Mouse (Mus musculus): ENCODE measurements at regions not wholly inside any gene's neighbourhood (a gene's known extent, or its start where the extent isn't known, plus 50 kb on each side); places are given as distances from the start of the nearest gene placed in this dataset.

- Histone ChIP-seq H3K36me3 (ENCODE audit: control insufficient read depth, insufficient read depth, low read length) (no peaks in the 10 kb centered on the region), H3K27ac (ENCODE audit: insufficient read depth, low read length) (no peak overlapping the region), H3K4me3 (ENCODE audit: extremely low read depth, insufficient read depth, insufficient read length) (no peak overlapping the region), H3K27me3 (ENCODE audit: control insufficient read depth, insufficient read depth, low read length) (no peaks in the 10 kb centered on the region), H3K4me1 (ENCODE audit: control insufficient read depth, insufficient read depth, insufficient read length) (no peaks in the 10 kb centered on the region)
- whole genome bisulfite sequencing: 82% methylated on average over 1 of the region's 1 CpGs
- TF ChIP-seq CTCF (IDR thresholded peaks at IDR 0.05; ENCODE audit: extremely low read depth, insufficient read depth, insufficient read length, insufficient replicate concordance) (no peak), POLR2A (IDR thresholded peaks at IDR 0.05; ENCODE audit: low read depth, low read length) (no peak)
- DNase-seq (ENCODE audit: low read depth in 1 of 2, low spot score in 2 of 2): no peak
Measured at GRCm38 (mm10) chr1:90461699-90462098, 141.1 kb upstream of the Cops8 start.

GRCm38 (mm10) chr1:90463302-90463701 lies 139.5 kb upstream of the Cops8 start:
- Histone ChIP-seq H3K27me3 (ENCODE audit: control insufficient read depth, insufficient read depth, low read length) (no peaks in the 10 kb centered on the region), H3K36me3 (ENCODE audit: control insufficient read depth, insufficient read depth, low read length) (no peaks in the 10 kb centered on the region), H3K4me3 (ENCODE audit: extremely low read depth, insufficient read depth, insufficient read length) (no peak overlapping the region), H3K27ac (ENCODE audit: insufficient read depth, low read length) (no peak overlapping the region), H3K4me1 (ENCODE audit: control insufficient read depth, insufficient read depth, insufficient read length) (no peaks in the 10 kb centered on the region)
- no peak for TF ChIP-seq POLR2A (IDR thresholded peaks at IDR 0.05; ENCODE audit: low read depth, low read length)
- no peak for TF ChIP-seq CTCF (IDR thresholded peaks at IDR 0.05; ENCODE audit: extremely low read depth, insufficient read depth, insufficient read length, insufficient replicate concordance)
- no peak for DNase-seq (ENCODE audit: low read depth in 1 of 2, low spot score in 2 of 2)
- 46% methylated on average over 6 of the region's 6 CpGs for WGBS

- Histone ChIP-seq H3K27me3 (ENCODE audit: control insufficient read depth, insufficient read depth, low read length) (no peaks in the 10 kb centered on the region), H3K4me3 (ENCODE audit: extremely low read depth, insufficient read depth, insufficient read length) (no peak overlapping the region), H3K36me3 (ENCODE audit: control insufficient read depth, insufficient read depth, low read length) (no peaks in the 10 kb centered on the region), H3K27ac (ENCODE audit: insufficient read depth, low read length) (no peak overlapping the region), H3K4me1 (ENCODE audit: control insufficient read depth, insufficient read depth, insufficient read length) (no peaks in the 10 kb centered on the region)
- DNase-seq (ENCODE audit: low read depth in 1 of 2, low spot score in 2 of 2): no peak
- TF ChIP-seq POLR2A (IDR thresholded peaks at IDR 0.05; ENCODE audit: low read depth, low read length) (no peak), CTCF (IDR thresholded peaks at IDR 0.05; ENCODE audit: extremely low read depth, insufficient read depth, insufficient read length, insufficient replicate concordance) (no peak)
- WGBS: 68% methylated on average over 9 of the region's 9 CpGs
Measured at GRCm38 (mm10) chr1:90467646-90468045, 135.1 kb upstream of the Cops8 start.

- H3K4me3 ChIP-seq (ENCODE audit: extremely low read depth, insufficient read depth, insufficient read length): no peak overlapping the region
- no peak overlapping the region for H3K27ac ChIP-seq (ENCODE audit: insufficient read depth, low read length)
- no peak for DNase-seq (ENCODE audit: low read depth in 1 of 2, low spot score in 2 of 2)
- WGBS: 86% methylated on average over 10 of the region's 10 CpGs
- no peaks in the 10 kb centered on the region for H3K27me3 ChIP-seq (ENCODE audit: control insufficient read depth, insufficient read depth, low read length)
- no peaks in the 10 kb centered on the region for H3K36me3 ChIP-seq (ENCODE audit: control insufficient read depth, insufficient read depth, low read length)
- no peaks in the 10 kb centered on the region for H3K4me1 ChIP-seq (ENCODE audit: control insufficient read depth, insufficient read depth, insufficient read length)
- TF ChIP-seq POLR2A (IDR thresholded peaks at IDR 0.05; ENCODE audit: low read depth, low read length): no peak
- TF ChIP-seq CTCF (IDR thresholded peaks at IDR 0.05; ENCODE audit: extremely low read depth, insufficient read depth, insufficient read length, insufficient replicate concordance): no peak
Measured at GRCm38 (mm10) chr1:90470996-90471395, 131.8 kb upstream of the Cops8 start.

- WGBS: 89% methylated on average over 13 of the region's 13 CpGs
- no peak for DNase-seq (ENCODE audit: low read depth in 1 of 2, low spot score in 2 of 2)
- Histone ChIP-seq H3K27me3 (ENCODE audit: control insufficient read depth, insufficient read depth, low read length) (no peaks in the 10 kb centered on the region), H3K36me3 (ENCODE audit: control insufficient read depth, insufficient read depth, low read length) (no peaks in the 10 kb centered on the region), H3K27ac (ENCODE audit: insufficient read depth, low read length) (no peak overlapping the region), H3K4me1 (ENCODE audit: control insufficient read depth, insufficient read depth, insufficient read length) (no peaks in the 10 kb centered on the region), H3K4me3 (ENCODE audit: extremely low read depth, insufficient read depth, insufficient read length) (no peak overlapping the region)
- TF ChIP-seq POLR2A (IDR thresholded peaks at IDR 0.05; ENCODE audit: low read depth, low read length): no peak
- TF ChIP-seq CTCF (IDR thresholded peaks at IDR 0.05; ENCODE audit: extremely low read depth, insufficient read depth, insufficient read length, insufficient replicate concordance): no peak
Measured at GRCm38 (mm10) chr1:90471806-90472205, 131.0 kb upstream of the Cops8 start.

- TF ChIP-seq POLR2A (IDR thresholded peaks at IDR 0.05; ENCODE audit: low read depth, low read length) (no peak), CTCF (IDR thresholded peaks at IDR 0.05; ENCODE audit: extremely low read depth, insufficient read depth, insufficient read length, insufficient replicate concordance) (no peak)
Measured at GRCm38 (mm10) chr1:90475060-90475813, 127.5 kb upstream of the Cops8 start.

GRCm38 (mm10) chr1:90476556-90477243 lies 126.1 kb upstream of the Cops8 start:
- H3K4me1 ChIP-seq (ENCODE audit: control insufficient read depth, insufficient read depth, insufficient read length): no peaks in the 10 kb centered on the region
- H3K36me3 ChIP-seq (ENCODE audit: control insufficient read depth, insufficient read depth, low read length): no peaks in the 10 kb centered on the region
- TF ChIP-seq POLR2A (IDR thresholded peaks at IDR 0.05; ENCODE audit: low read depth, low read length): no peak
- no peak for TF ChIP-seq CTCF (IDR thresholded peaks at IDR 0.05; ENCODE audit: extremely low read depth, insufficient read depth, insufficient read length, insufficient replicate concordance)
- H3K27me3 ChIP-seq (ENCODE audit: control insufficient read depth, insufficient read depth, low read length): no peaks in the 10 kb centered on the region
- no peak for DNase-seq (ENCODE audit: low read depth in 1 of 2, low spot score in 2 of 2)
- no peak overlapping the region for H3K27ac ChIP-seq (ENCODE audit: insufficient read depth, low read length)
- H3K4me3 ChIP-seq (ENCODE audit: extremely low read depth, insufficient read depth, insufficient read length): no peak overlapping the region
- WGBS: 77% methylated on average over 9 of the region's 9 CpGs

More at GRCm38 (mm10) chr1:90475060-90475813, 127.5 kb upstream of the Cops8 start:
- no peak for DNase-seq (ENCODE audit: low read depth in 1 of 2, low spot score in 2 of 2)
- H3K4me1 ChIP-seq (ENCODE audit: control insufficient read depth, insufficient read depth, insufficient read length): no peaks in the 10 kb centered on the region
- H3K4me3 ChIP-seq (ENCODE audit: extremely low read depth, insufficient read depth, insufficient read length): no peak overlapping the region
- H3K27me3 ChIP-seq (ENCODE audit: control insufficient read depth, insufficient read depth, low read length): no peaks in the 10 kb centered on the region
- H3K36me3 ChIP-seq (ENCODE audit: control insufficient read depth, insufficient read depth, low read length): no peaks in the 10 kb centered on the region
- 81% methylated on average over 10 of the region's 10 CpGs for WGBS
- no peak overlapping the region for H3K27ac ChIP-seq (ENCODE audit: insufficient read depth, low read length)
